Mouse (Mus musculus) MEL (cell line): ENCODE measurements around the gene Gsk3b. TPM values are rescaled to one million over a fixed set of nuclear protein-coding genes. Genes with fewer than 3 reads are reported as not detected.
A peak's percentile ranks its signal among the peaks of the same experiment; 100 is the strongest.

Source experiments
- DNase-seq: peaks from one replicate; pipeline ENCODE4 v3.0.0; 2011; ENCODE audit warnings: low read depth, low spot score
- H3K27ac ChIP-seq: 2 replicates; pipeline ENCODE4 v1.5.1; 2012; ENCODE audit warnings: low read depth, mild to moderate bottlenecking, control low read depth, low read length, moderate library complexity; ENCODE audit not compliant: control insufficient read depth
- H3K27me3 ChIP-seq, 2 experiments: fragments of 150-350 bp in 1 of 2; sonication (generic) in 1 of 2; 2 replicates each; pipeline ENCODE4 v1.6.1; 2012; ENCODE audit warnings: low read length in 2 of 2, mild to moderate bottlenecking in 2 of 2, improper control_type of control experiment in 1 of 2, moderate library complexity in 1 of 2; ENCODE audit not compliant: insufficient read depth in 2 of 2, control insufficient read depth in 1 of 2
- H3K36me3 ChIP-seq, 2 experiments: 2 replicates each; pipeline ENCODE4 v1.6.1; 2012 to 2014; ENCODE audit warnings: low read length in 2 of 2, improper control_type of control experiment in 1 of 2, inconsistent platforms in 1 of 2, mild to moderate bottlenecking in 1 of 2; ENCODE audit not compliant: insufficient read depth in 2 of 2, control insufficient read depth in 1 of 2
- H3K4me1 ChIP-seq, 2 experiments: fragments of 150-350 bp in 1 of 2; sonication (generic) in 1 of 2; 2 replicates each; pipeline ENCODE4 v1.6.1; 2012; ENCODE audit warnings: low read length in 2 of 2, improper control_type of control experiment in 1 of 2, mild to moderate bottlenecking in 1 of 2; ENCODE audit not compliant: insufficient read depth in 2 of 2, control insufficient read depth in 1 of 2
- H3K4me3 ChIP-seq, 2 experiments: fragments of 150-350 bp in 1 of 2; sonication (generic) in 1 of 2; 2 replicates each; pipeline ENCODE4 v1.5.1; 2012; ENCODE audit warnings: low read depth in 2 of 2, low read length in 2 of 2, mild to moderate bottlenecking in 2 of 2, moderate library complexity in 2 of 2, control low read depth in 1 of 2, improper control_type of control experiment in 1 of 2; ENCODE audit not compliant: control insufficient read depth in 1 of 2, insufficient read depth in 1 of 2
- H3K79me2 ChIP-seq: 2 replicates; pipeline ENCODE4 v1.6.1; 2012; ENCODE audit warnings: mild to moderate bottlenecking, low read length, moderate library complexity; ENCODE audit not compliant: control insufficient read depth, poor library complexity, insufficient read depth
- H3K9ac ChIP-seq: 2 replicates; pipeline ENCODE4 v1.6.1; 2012; ENCODE audit warnings: low read depth, mild to moderate bottlenecking, control low read depth, low read length, moderate library complexity; ENCODE audit not compliant: control insufficient read depth, poor library complexity, severe bottlenecking
- H3K9me3 ChIP-seq: fragments of 150-350 bp; sonication (generic); replicated peaks from 2 replicates; pipeline ENCODE4 v1.6.1; 2012; ENCODE audit warnings: mild to moderate bottlenecking, low read length, improper control_type of control experiment, moderate library complexity; ENCODE audit not compliant: insufficient read depth
- BHLHE40 ChIP-seq: IDR thresholded peaks from 2 replicates; pipeline ENCODE4 v1.6.1; 2012; ENCODE audit warnings: low read depth, mild to moderate bottlenecking, inconsistent platforms, low read length, improper control_type of control experiment, borderline replicate concordance
- CHD1 ChIP-seq: IDR thresholded peaks from 2 replicates; pipeline ENCODE4 v1.6.1; 2012; ENCODE audit warnings: low read depth, mild to moderate bottlenecking, inconsistent platforms, low read length, improper control_type of control experiment
- CHD2 ChIP-seq: IDR thresholded peaks from 2 replicates; pipeline ENCODE4 v1.6.1; 2011; ENCODE audit warnings: low read length, improper control_type of control experiment
- E2F4 ChIP-seq: IDR thresholded peaks from 2 replicates; pipeline ENCODE4 v1.6.1; 2011; ENCODE audit warnings: low read depth, low read length, improper control_type of control experiment, borderline replicate concordance
- ELF1 ChIP-seq: IDR thresholded peaks from 2 replicates; pipeline ENCODE4 v1.6.1; 2014; ENCODE audit warnings: low read depth, mild to moderate bottlenecking, inconsistent platforms, low read length, improper control_type of control experiment, moderate library complexity
- EP300 ChIP-seq, 2 experiments: IDR thresholded peaks; 2 replicates each; pipeline ENCODE4 v1.6.1; 2011; ENCODE audit warnings: improper control_type of control experiment in 2 of 2, low read length in 2 of 2, low read depth in 1 of 2, mild to moderate bottlenecking in 1 of 2
- ETS1 ChIP-seq: IDR thresholded peaks from 2 replicates; pipeline ENCODE4 v1.6.1; 2012; ENCODE audit warnings: low read depth, mild to moderate bottlenecking, inconsistent platforms, low read length, improper control_type of control experiment, moderate library complexity
- GABPA ChIP-seq: IDR thresholded peaks from 2 replicates; pipeline ENCODE4 v1.6.1; 2012; ENCODE audit warnings: low read depth, mild to moderate bottlenecking, inconsistent platforms, low read length, improper control_type of control experiment, moderate library complexity
- GATA1 ChIP-seq: IDR thresholded peaks from 2 replicates; pipeline ENCODE4 v1.6.1; 2011; ENCODE audit warnings: low read depth, low read length, improper control_type of control experiment
- HCFC1 ChIP-seq: IDR thresholded peaks from 2 replicates; pipeline ENCODE4 v1.6.1; 2012; ENCODE audit warnings: low read depth, mild to moderate bottlenecking, inconsistent platforms, low read length, improper control_type of control experiment, moderate library complexity
- KAT2A ChIP-seq: conservative IDR thresholded peaks from 2 replicates; pipeline ENCODE4 v1.6.1; 2012; ENCODE audit warnings: low read depth, low read length, improper control_type of control experiment, inconsistent platforms
- MAX ChIP-seq: IDR thresholded peaks from 2 replicates; pipeline ENCODE4 v1.6.1; 2011; ENCODE audit warnings: low read length, improper control_type of control experiment
- MEF2A ChIP-seq: IDR thresholded peaks from 2 replicates; pipeline ENCODE4 v1.6.1; 2014; ENCODE audit warnings: low read depth, mild to moderate bottlenecking, inconsistent platforms, low read length, improper control_type of control experiment; ENCODE audit not compliant: poor library complexity, insufficient replicate concordance, severe bottlenecking; ENCODE audit errors: extremely low read depth
- MXI1 ChIP-seq: IDR thresholded peaks from 2 replicates; pipeline ENCODE4 v1.6.1; 2011; ENCODE audit warnings: mild to moderate bottlenecking, low read depth, low read length, improper control_type of control experiment
- MYB ChIP-seq: IDR thresholded peaks from 2 replicates; pipeline ENCODE4 v1.6.1; 2011; ENCODE audit warnings: mild to moderate bottlenecking, low read depth, low read length, improper control_type of control experiment
- POLR2AphosphoS5 ChIP-seq: IDR thresholded peaks from 2 replicates; pipeline ENCODE4 v1.6.1; 2012; ENCODE audit warnings: low read depth, borderline replicate concordance, mild to moderate bottlenecking, inconsistent platforms, low read length, moderate library complexity, mixed read lengths
- RCOR1 ChIP-seq: IDR thresholded peaks from 2 replicates; pipeline ENCODE4 v1.6.1; 2012; ENCODE audit warnings: low read depth, mild to moderate bottlenecking, inconsistent platforms, low read length, improper control_type of control experiment
- SIN3A ChIP-seq: IDR thresholded peaks from 2 replicates; pipeline ENCODE4 v1.6.1; 2012; ENCODE audit warnings: low read length, improper control_type of control experiment, inconsistent platforms
- TAL1 ChIP-seq: IDR thresholded peaks from 2 replicates; pipeline ENCODE4 v1.6.1; 2012; ENCODE audit warnings: mild to moderate bottlenecking, inconsistent platforms, low read length, moderate library complexity, mixed read lengths
- TCF12 ChIP-seq: IDR thresholded peaks from 2 replicates; pipeline ENCODE4 v1.6.1; 2014; ENCODE audit warnings: low read depth, mild to moderate bottlenecking, inconsistent platforms, low read length, improper control_type of control experiment, moderate library complexity
- USF1 ChIP-seq: IDR thresholded peaks from 2 replicates; pipeline ENCODE4 v1.6.1; 2014; ENCODE audit warnings: low read depth, mild to moderate bottlenecking, inconsistent platforms, low read length, improper control_type of control experiment, moderate library complexity
- ZKSCAN1 ChIP-seq: IDR thresholded peaks from 2 replicates; pipeline ENCODE4 v1.6.1; 2012; ENCODE audit warnings: low read depth, mild to moderate bottlenecking, inconsistent platforms, low read length, improper control_type of control experiment, moderate library complexity
- ZMIZ1 ChIP-seq: IDR thresholded peaks from 2 replicates; pipeline ENCODE4 v1.6.1; 2012; ENCODE audit warnings: low read depth, mild to moderate bottlenecking, inconsistent platforms, low read length, improper control_type of control experiment, moderate library complexity
- polyA plus RNA-seq, 2 experiments: library from polyadenylated mRNA; stranded (reverse) in 1 of 2; unstranded in 1 of 2; fragments of >175 nt in 1 of 2; fragments of >200 nt in 1 of 2; gene quantifications; 2 replicates each; pipeline versions ENCODE4 v1.2.1 to v1.2.4; 2012; ENCODE audit warnings: low replicate concordance in 2 of 2, low read depth in 1 of 2; ENCODE audit not compliant: insufficient read length in 2 of 2, insufficient read depth in 1 of 2, missing spikeins in 1 of 2
- total RNA-seq: library from RNA; depleted of rRNA; stranded (reverse); fragments of 300-350 nt; gene quantifications from 2 replicates; pipeline ENCODE4 v1.2.3, GENCODE M21; 2012

The Gsk3b gene
- total and polyA plus RNA-seq, 3 experiments: 8.8 to 20.1 TPM; not detected in 1

DNA sequence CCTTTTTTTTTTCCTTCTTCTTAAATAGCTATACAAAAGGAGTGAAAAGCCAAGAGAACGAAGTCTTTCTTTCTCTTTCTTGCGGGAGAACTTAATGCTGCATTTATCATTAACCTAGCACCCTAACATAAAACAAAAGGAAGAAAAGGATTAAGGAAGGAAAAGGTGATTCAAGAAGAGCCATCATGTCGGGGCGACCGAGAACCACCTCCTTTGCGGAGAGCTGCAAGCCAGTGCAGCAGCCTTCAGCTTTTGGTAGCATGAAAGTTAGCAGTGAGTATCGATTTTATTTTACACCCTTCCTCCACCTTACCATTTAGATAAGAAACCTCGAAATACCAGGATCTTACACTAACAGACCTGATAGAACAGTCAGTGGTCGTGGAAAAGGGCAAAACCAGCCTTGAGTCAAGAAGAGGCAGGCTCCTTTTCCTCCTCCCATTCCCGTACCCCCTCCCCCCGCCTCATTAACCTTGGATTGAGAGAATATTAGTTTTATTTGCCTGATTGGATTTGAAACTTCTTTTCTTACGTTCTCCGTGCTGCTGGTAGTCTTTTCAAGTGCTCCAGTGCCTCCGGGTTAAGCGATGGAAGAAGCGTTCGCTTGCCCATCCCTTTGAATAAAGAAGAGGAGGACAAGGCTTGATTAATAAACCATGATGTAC, 1.7 kb downstream of the Gsk3b start:
- H3K27me3 ChIP-seq: no peaks in the 10 kb centered on the region
- peak; percentile 60 for DNase-seq

DNA sequence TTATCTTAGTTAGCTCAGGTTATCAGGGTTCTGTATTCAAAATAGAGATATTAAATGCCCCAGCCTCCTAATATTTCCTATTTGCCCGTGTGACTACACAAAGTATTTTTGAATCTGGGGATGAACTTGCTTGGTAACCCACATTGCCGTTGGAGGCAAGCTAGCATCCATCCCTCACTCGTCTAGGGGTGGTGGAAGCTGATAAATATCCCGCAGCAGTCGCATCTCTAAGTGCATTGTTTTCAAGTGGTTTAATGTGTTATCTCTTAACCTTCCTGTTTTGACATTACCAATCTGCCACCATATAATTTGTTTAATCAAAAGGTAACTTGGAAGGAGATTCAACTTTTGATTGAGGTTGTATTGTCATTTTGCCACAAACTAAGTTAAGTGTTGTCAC, 2.2 kb downstream of the Gsk3b start:
- H3K36me3 ChIP-seq: peaks cover 0 to 40% of the 10 kb centered on the region in 2 experiments; a peak in 2 of 4 replicates
- peak overlapping the region; percentile 62 for H3K27ac ChIP-seq
- peak overlapping the region; percentile 98 to 100 for H3K4me3 ChIP-seq
- H3K9ac ChIP-seq: peak overlapping the region; percentile 95
- DNase-seq: peak; percentile 70
- no peaks in the 10 kb centered on the region for H3K27me3 ChIP-seq
- TF ChIP-seq BHLHE40 (no peak), RCOR1 (peak; percentile 68), GABPA (no peak), POLR2AphosphoS5 (no peak), CHD1 (no peak), SIN3A (peak; percentile 54), MYB (no peak), E2F4 (no peak), ZMIZ1 (no peak), ZKSCAN1 (no peak), TCF12 (0 out of 2 replicates have a peak, but pooled peaks have one; percentile 24), HCFC1 (no peak), EP300 (IDR thresholded peaks at IDR 0.05; ENCODE audit: low read depth in 1 of 2, low read length in 2 of 2) (peak in 1 of 2 experiments; percentile 38; a peak in 2 of 4 replicates), GATA1 (peak; percentile 74), MAX (no peak), MEF2A (no peak), USF1 (no peak), CHD2 (no peak), ETS1 (no peak), TAL1 (peak; percentile 43; the same call in 1 of the 2 replicates), KAT2A (no peak), MXI1 (peak; percentile 2; the same call in 1 of the 2 replicates), ELF1 (no peak)
- no peaks in the 10 kb centered on the region for H3K9me3 ChIP-seq
- H3K4me1 ChIP-seq: peaks cover 17% of the 10 kb centered on the region in 2 experiments
- peaks cover 58% of the 10 kb centered on the region for H3K79me2 ChIP-seq

More for the DNA sequence above, 1.7 kb downstream of the Gsk3b start:
- Histone ChIP-seq H3K9me3 (no peaks in the 10 kb centered on the region), H3K4me1 (peaks cover 17% of the 10 kb centered on the region in 2 experiments), H3K9ac (peak overlapping the region; percentile 95), H3K27ac (peak overlapping the region; percentile 62), H3K79me2 (peaks cover 53% of the 10 kb centered on the region), H3K4me3 (peak overlapping the region; percentile 98 to 100), H3K36me3 (peaks cover 0 to 40% of the 10 kb centered on the region in 2 experiments; a peak in 2 of 4 replicates)
- TF ChIP-seq TAL1: no peak
- TF ChIP-seq MEF2A: no peak
- TF ChIP-seq GATA1: peak; percentile 30; the same call in 1 of the 2 replicates
- 0 out of 2 replicates have a peak, but pooled peaks have one; percentile 3 for TF ChIP-seq MXI1
